Mouse (Mus musculus) urinary bladder, postnatal 36 days (tissue): Measurements from ENCODE around the gene Rhox4b.
"Not testable (repeated sequence)": the region's sequence is repeated elsewhere in the genome, so short reads cannot be mapped to it uniquely, and the experiment has no call there.

Source experiments
- DNase-seq, 2 experiments: peaks; one replicate each; pipeline ENCODE4 v3.0.0; 2022; ENCODE audit warnings: low spot score in 2 of 2, mixed read lengths in 1 of 2

Gene Rhox4b

GRCm38 (mm10) chrX:37432194-37432593 lies at the start of gene Rhox4b:
Rhox4b (plus strand) TSS chrX:37432494.
- not testable (repeated sequence) for DNase-seq

DNA sequence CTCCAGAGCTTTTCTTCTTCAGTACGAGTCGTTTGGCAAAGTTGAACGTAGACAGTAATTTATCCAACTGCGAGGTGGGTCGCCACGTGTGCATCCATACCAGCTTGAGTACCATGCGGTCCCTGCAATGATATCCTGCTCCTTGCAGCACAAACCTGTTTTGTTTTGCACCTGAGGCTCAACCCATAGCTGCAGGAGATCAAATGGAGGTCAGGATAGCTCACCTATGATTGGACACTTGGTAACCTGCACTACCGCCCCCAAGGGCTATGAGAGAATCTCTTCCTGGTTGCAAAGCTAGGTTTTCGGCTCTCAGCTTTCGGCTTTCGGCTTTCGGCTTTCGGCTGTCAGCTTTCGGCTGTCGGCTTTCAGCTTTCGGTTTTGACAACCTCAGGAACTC lies 41.7 kb upstream of the Rhox4b start, which contains the start of gene Rhox4a2:
Gene Rhox4a2, plus strand, starts transcription at position 301 of the 400 bp plus-strand sequence.
- not testable (repeated sequence) for DNase-seq

DNA sequence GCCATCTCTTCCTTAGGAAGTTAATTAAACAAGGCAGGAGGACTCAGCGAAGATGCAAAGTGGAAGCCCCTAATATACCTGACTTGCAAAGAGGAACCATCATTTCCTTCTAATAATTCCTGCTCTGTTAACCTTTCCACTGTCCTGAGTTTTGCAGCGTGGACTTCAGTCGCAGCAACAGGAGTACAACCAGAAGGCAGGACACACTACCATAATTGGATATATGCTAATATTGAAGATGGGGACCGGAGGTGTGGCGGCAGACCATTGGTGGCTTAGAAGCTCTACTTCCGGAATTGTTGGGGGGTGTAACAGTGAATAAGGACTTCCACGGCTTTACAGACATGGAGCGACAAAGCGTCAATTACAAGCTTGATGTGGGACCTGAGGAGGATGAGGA lies 20.5 kb upstream of the Rhox4b start, which contains the start of gene Rhox2b:
Gene Rhox2b, plus strand, starts transcription at position 301 of the 400 bp plus-strand sequence.
- not testable (repeated sequence) for DNase-seq

- not testable (repeated sequence) for DNase-seq
Observed at GRCm38 (mm10) chrX:37453380-37453779, 21.1 kb downstream of the Rhox4b start, which contains the start of gene Rhox2c. Rhox2c (plus strand) TSS chrX:37453680.

DNA sequence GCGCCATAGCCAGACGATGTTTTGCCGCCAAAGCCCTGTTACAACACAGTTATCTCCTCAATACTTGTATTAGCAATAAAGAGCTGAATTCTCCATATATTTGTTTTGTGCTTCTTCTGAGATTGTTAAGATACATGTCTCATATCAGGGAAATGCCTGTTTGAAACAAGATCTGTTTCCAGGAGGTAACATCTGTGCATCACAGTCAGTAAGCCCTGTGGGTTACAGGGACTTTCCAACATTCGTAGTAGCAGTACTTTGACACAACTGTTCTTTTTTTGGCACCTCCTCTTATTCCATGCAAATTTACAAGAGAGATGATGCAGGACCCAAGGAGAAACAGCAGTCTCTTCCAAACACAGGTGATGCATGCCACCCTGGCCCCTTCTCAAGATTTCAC lies 26.0 kb downstream of the Rhox4b start, which contains the start of gene Rhox3c:
Gene Rhox3c, plus strand, starts transcription at position 301 of the 400 bp plus-strand sequence.
- DNase-seq = not testable (repeated sequence)

- DNase-seq = not testable (repeated sequence)
Observed at GRCm38 (mm10) chrX:37480037-37480436, 47.7 kb downstream of the Rhox4b start, which contains the start of gene Rhox4c. Rhox4c (plus strand) TSS chrX:37480337.
